10 mouse cellular contexts compared by ENCODE assay signal in the genomic region with DNA sequence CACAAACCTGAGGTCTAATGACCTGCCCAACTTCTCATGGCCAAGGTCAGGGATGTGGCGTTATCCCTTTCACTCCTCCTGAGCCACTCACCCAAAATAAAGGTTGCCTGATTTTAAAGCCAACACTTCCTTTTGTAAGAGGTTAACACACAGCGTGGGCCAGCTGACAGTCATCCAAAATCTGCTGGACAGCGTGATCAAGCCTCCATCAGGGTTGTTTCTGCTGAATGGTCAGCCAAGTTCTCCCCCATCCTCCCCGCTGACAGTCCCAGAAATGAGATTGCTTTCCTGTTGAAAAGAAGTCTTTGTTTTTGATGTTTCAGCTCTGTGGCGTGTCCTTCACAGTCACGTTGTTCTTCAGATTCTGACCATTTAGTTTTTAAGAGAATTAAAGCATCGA.
DNase-seq lines count a peak whose midpoint lies in the region; ATAC-seq and TF ChIP-seq lines count a peak whose summit lies in the region.
"Had no signal": no experiment of that assay in that cellular context is flagged by ENCODE, and none has a peak within 500 bp of the region (broad histone marks: within the 10 kb centered on the region; RNA-seq: fewer than 3 reads in every experiment).

No protein-coding gene starts in this region.

- no peaks in the 10 kb centered on the region for H3K9me3 ChIP-seq in midbrain, embryonic 16.5 days (replicated peaks; ENCODE audit: control insufficient read depth, low read length, poor library complexity, severe bottlenecking)
- H3K9me3 ChIP-seq: neural tube, embryonic 12.5 days had no signal

- H3K27me3 ChIP-seq in midbrain, embryonic 16.5 days (ENCODE audit: control insufficient read depth, insufficient read depth, low read depth, low read length) = no peaks in the 10 kb centered on the region
- H3K27me3 ChIP-seq: neural tube, embryonic 12.5 days had no signal

- no peak for TF ChIP-seq POLR2A in lung, adult 2 months (IDR thresholded peaks at IDR 0.05; ENCODE audit: borderline replicate concordance, extremely low read depth, low read depth, low read length)

- no peak overlapping the region for H3K9ac ChIP-seq in midbrain, embryonic 16.5 days (ENCODE audit: low read depth, low read length)
- H3K9ac ChIP-seq: neural tube, embryonic 12.5 days had no signal

- 54% methylated on average over 7 of the region's 7 CpGs for WGBS in lung, adult 2 months
- 57% methylated on average over 7 of the region's 7 CpGs for WGBS in midbrain, embryonic 16.5 days

- no peak for TF ChIP-seq CTCF in gastrocnemius, adult 2 months (IDR thresholded peaks at IDR 0.05)
- no peak for TF ChIP-seq CTCF in lung, adult 2 months (IDR thresholded peaks at IDR 0.05; ENCODE audit: insufficient read depth, low read length)

- H3K4me2 ChIP-seq in midbrain, embryonic 16.5 days (ENCODE audit: low read length) = no peak overlapping the region
- H3K4me2 ChIP-seq: neural tube, embryonic 12.5 days had no signal

- peak overlapping the region; percentile 35 for H3K27ac ChIP-seq in gastrocnemius, adult 2 months
- H3K27ac ChIP-seq in midbrain, embryonic 16.5 days (ENCODE audit: low read length) = peak overlapping the region; percentile 54; the same call in 1 of the 2 replicates
- H3K27ac ChIP-seq: neural tube, embryonic 12.5 days had no signal

- peak; percentile 58 for DNase-seq in gastrocnemius, adult 2 months
- no peak for DNase-seq in gastrocnemius, postnatal 10 days
- DNase-seq in lung, postnatal 10 days = peak; percentile 43
- DNase-seq in lung, adult 2 months = no peak
- DNase-seq in cerebellum, postnatal 36 days = peak; percentile 88 to 89
- no peak for DNase-seq in spleen, postnatal 4 days (ENCODE audit: low spot score in 2 of 2)

- no peak for ATAC-seq in midbrain, embryonic 16.5 days
- no peak for ATAC-seq in erythroid progenitor cell, adult 5-6 weeks (replicated peaks; ENCODE audit: low FRiP score, poor library complexity, severe bottlenecking)
- ATAC-seq: lung, postnatal 0 days had no signal

- no peak overlapping the region for H3K4me3 ChIP-seq in gastrocnemius, adult 2 months
- H3K4me3 ChIP-seq in lung, adult 2 months (replicated peaks; ENCODE audit: extremely low read depth, low read depth, low read length) = no peak overlapping the region
- H3K4me3 ChIP-seq in midbrain, embryonic 16.5 days (ENCODE audit: low read depth, low read length) = no peak overlapping the region
- H3K4me3 ChIP-seq: neural tube, embryonic 12.5 days had no signal

- H3K4me1 ChIP-seq in lung, adult 2 months (ENCODE audit: control insufficient read depth, insufficient read depth, low read length) = no peaks in the 10 kb centered on the region; the same call in 1 of the 2 replicates
- H3K4me1 ChIP-seq in midbrain, embryonic 16.5 days (ENCODE audit: control insufficient read depth, insufficient read depth, low read length) = peaks cover 63% of the 10 kb centered on the region

- H3K36me3 ChIP-seq in midbrain, embryonic 16.5 days (ENCODE audit: control insufficient read depth, insufficient read depth, low read length) = no peaks in the 10 kb centered on the region

- intact Hi-C loops in gastrocnemius, adult 2 months (cut with DNase I) = no loop called here

Comparison
In these comparisons a context has a peak if more than half of its experiments do, and no peak if none do; other contexts are left out.
1. DNase-seq: peak in gastrocnemius, adult 2 months (single experiment), lung, postnatal 10 days (single experiment) and cerebellum, postnatal 36 days (2 of 2); none in gastrocnemius, postnatal 10 days (single experiment), lung, adult 2 months (single experiment) and spleen, postnatal 4 days (0 of 2).